Mouse (Mus musculus) right cerebral cortex, postnatal 36 days (tissue): ENCODE data around the gene Nim1k.
"Not testable (repeated sequence)": the region's sequence is repeated elsewhere in the genome, so short reads cannot be mapped to it uniquely, and the experiment has no call there.

Source experiments
- DNase-seq, 2 experiments: peaks; one replicate each; pipeline ENCODE4 v3.0.0; 2022; ENCODE audit warnings: low spot score in 2 of 2, mixed read lengths in 1 of 2

Nim1k gene

DNA sequence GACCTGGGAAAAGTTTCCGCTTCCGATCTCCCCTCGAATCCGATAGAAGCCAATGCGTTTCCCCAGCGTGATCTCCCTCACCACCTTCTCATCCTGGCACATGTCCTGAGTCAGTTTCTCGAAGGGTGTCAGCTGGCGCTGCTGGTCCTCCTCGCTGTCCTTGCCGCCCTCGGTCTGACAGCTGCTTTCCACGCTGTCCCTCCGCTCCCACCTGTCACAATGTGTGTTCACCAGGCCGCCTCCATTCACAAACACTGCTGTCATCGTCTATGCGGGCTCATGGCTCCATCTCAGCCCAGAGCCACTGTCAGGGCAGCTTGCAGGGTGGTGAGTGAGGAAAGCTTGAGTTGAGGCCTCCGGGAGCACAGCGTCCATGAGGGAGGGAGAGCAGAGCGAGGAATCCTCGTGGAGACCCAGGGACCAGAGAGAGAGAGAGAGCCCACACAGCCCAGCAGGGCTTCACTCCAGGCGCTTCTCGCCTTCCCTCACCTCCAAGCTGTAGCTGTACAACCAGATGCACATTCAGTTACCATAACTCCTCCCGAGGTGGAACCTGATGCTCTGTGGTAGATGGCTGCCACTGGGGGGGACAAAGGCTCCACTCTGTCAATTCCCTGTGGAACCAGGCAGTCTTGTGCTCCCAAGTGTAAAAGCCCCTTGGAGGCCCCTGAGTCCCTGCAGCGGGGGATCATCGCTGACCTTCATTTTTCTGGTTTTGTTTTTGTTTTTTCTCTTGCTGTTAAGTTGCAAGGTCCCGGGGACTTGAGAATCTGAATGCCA is 27.9 kb downstream of the Nim1k start:
- no peak for DNase-seq

GRCm38 (mm10) chr13:119724541-119724940 is 31.1 kb downstream of the Nim1k start:
- DNase-seq = no peak

GRCm38 (mm10) chr13:119723368-119723767 is 32.3 kb downstream of the Nim1k start:
- DNase-seq = no peak

DNA sequence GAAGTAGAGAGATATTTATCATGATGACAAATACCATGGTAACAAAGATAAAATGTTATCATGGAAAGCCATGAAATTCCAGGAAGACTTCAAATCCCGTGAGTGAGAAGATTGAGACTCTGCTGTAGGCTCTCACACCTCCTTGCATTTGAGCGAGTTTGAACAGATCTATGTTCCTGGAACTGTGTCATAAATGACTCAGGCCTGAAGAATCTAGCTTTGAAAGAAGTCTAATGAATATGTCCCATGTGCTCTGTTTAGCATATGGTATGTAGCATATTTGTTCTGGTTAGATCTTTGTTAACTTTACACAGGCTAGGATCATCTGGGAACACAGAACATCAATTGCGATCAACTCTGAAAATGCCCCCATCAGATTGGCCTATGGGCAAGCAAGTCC is 33.2 kb downstream of the Nim1k start:
- no peak for DNase-seq

DNA sequence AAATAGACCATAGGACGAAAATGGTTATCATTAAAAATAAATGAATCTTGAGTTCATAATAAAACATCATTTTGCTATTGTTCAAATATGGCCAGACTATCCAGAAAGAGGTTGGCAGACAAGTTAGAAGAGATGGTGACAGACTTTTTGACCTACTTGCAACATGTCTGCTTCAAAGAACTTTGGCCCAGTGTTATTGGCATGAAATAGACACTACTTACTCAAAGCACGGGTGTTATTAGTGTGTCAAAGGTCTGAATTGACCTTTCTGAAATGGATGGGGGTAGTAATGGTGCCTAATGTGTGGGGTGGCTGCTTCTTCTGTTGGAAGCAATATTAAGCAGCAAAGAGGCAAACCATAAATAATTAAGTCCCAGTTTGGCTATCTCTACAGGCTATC is 39.6 kb downstream of the Nim1k start:
- DNase-seq = no peak

DNA sequence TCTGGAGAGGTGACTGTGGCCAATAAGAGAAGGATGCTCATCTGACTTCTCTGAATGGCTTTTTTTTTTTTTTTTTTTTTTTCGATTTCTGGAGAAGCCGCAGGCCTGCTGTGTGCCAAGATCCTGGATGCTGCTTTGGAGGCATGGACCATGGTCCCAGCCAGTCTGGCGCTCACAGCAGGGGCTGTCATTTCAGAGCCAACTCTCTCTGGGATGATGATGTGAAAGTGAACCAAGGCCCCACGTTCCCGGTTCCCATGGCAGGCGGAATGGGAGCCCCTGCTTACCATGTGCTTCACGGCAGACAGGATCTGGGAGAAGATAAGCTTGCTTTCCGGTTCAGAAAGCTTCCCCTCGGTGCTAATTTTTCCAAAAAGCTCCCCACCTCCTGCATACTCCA is 41.9 kb downstream of the Nim1k start:
- DNase-seq = no peak

GRCm38 (mm10) chr13:119713107-119713787 is 42.4 kb downstream of the Nim1k start:
- no peak for DNase-seq

DNA sequence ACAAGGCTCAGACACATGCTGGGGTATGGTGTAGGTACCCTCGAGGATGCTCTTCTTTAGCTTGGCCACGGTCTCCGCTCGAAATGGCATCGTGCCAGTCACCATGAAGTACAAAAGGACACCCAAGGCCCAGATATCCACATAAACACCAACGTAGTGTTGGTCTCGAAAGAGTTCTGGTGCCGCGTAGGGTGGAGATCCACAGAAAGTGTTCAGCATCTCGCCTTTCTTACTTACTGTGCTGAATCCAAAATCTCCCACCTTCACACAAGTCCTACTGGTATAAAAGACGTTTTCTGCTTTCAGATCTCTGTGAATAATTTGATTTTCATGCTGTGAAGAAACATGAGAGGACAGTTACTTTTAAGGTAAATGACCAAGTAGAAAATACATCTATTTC is 43.2 kb downstream of the Nim1k start:
- DNase-seq = no peak

GRCm38 (mm10) chr13:119710268-119710610 is 45.4 kb downstream of the Nim1k start:
- DNase-seq = no peak

- no peak for DNase-seq
These were observed 46.1 kb downstream of the Nim1k start for GRCm38 (mm10) chr13:119709388-119710267.

DNA sequence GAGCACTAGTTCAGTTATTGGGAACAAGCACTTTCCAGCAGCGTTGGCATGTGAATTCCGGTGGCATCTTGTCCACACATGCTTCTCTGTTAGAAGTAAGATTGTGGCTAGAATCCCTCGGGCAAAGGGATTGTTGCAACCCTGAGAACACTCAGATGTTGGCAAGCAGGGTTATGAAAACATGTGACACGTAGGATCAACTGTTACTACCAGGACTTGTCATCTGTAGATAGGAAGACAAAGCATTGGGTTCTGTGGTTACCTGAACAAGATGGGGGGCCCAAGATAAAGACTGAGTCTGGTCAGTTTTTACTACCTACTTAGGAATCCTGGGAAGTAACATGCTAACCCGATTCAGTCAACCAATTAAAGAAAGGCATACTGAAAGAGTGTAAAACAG is 46.7 kb downstream of the Nim1k start:
- no peak for DNase-seq

GRCm38 (mm10) chr13:119707906-119708305 is 47.8 kb downstream of the Nim1k start:
- no peak for DNase-seq

DNA sequence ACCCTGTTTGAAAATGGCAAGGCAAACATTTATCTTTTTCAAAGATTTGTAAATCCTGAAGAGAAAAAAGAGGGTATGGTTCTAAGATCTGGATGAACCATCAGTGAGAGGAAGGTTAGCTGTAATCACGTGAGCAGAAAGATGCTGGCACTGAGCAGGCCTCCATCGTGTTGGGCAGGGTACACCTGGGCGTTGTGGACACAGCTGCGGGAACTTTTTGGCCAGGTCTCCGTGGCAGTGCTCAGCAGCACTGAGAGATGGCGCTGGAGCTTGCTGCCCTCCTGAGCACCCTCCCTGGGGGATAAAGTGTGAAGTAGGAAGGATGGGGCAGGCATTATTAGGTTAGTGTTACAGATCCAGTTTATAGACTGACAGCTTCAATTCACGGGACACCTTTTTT is 48.7 kb downstream of the Nim1k start:
- no peak for DNase-seq

DNA sequence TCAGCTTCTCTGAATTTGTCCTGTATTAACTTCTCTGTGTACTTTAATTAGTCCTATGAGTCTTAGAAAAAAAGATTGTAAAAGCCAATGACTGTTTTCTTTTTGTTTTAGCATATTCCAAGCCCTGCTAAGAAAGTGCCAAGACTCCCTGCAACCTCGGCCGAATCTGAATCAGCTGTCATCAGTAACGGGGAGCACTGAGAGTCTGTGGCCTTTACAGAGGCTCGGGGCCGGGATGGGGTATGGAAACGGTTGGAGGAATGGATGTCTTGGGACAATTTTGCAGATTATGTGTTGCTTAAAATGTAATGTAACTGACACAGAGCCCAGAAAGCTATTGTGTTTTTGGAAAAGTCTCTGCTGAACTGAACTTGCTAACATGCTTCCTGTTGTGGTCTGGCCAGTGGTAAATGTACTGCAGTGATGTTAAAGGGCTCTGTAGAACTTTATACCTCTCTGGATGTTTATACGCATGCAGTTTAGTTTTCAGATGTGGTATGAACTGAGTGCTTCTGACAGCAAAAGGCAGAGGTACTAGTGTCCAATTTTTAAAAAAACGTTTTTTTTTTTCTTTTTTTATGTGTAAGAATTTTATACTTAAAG is 49.3 kb downstream of the Nim1k start:
- DNase-seq = not testable (repeated sequence)

GRCm38 (mm10) chr13:119704280-119704679 is 51.4 kb downstream of the Nim1k start:
- no peak for DNase-seq

DNA sequence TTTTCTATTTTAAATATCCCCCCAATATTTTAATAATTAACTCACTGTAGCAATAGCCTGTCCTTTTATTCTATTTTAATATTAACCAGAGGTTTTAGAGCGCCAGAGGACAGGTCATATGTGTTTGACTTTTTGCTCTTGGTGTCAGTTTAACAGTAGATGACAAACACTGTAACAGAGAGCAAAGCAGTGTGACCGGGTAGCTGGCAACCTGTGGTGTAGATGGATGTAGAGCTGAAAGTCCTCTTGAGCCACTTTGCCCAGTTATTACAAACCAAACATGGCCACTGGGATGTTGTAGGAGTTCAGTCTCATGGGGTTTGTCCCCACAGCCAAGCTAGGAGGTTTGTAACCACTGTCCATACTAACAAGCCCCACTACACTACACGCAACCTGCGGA is 57.2 kb downstream of the Nim1k start:
- DNase-seq = no peak

- no peak for DNase-seq
These were observed 59.2 kb downstream of the Nim1k start for GRCm38 (mm10) chr13:119696496-119696895.

- DNase-seq = no peak
These were observed 60.0 kb downstream of the Nim1k start for GRCm38 (mm10) chr13:119695676-119696075.

GRCm38 (mm10) chr13:119691958-119692357 is 63.7 kb downstream of the Nim1k start:
- not testable (repeated sequence) for DNase-seq

DNA sequence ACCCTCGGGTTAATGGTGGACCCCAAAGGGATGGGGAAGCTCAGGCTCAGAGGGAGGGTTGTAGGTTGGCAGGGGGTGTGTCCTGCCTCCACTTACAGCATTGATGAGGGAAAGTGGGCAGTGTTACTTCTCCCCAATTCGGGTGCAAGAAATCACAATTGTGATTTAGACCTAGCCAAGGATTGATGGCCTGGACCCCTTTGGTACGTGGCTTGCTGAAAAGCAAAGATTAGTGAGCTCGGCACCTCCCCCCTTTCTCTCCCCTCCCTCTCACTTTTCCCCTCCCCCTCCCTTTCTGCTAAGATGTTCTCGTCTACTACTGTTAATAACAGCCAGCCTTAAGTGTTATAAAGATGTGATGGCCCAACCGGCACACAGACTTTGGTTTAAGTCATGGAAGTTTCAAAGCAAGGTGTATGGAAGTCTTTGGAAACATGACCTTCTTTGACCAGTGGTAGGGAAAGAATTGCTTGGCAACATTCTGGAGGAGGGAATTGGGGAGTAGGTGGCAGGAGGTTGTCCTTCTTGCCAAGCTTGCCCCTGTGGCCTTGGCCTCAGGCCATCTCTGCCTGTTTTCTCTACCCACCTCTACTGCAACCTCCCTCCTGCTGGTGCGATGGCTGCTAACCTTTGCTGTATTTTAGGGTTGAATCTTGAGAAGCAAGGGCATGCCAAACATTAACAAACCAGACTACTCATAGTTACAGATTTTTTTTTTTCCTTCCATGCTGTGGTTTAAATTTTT is 64.6 kb downstream of the Nim1k start:
- DNase-seq = no peak

GRCm38 (mm10) chr13:119690039-119690728 is 65.5 kb downstream of the Nim1k start, which contains the start of gene Hmgcs1:
Gene Hmgcs1, plus strand, starts transcription at chr13:119690379.
- peak; percentile 99 to 100 for DNase-seq
